Mouse (Mus musculus) heart, adult 8-10 months (tissue): ENCODE measurements at regions not wholly inside any gene's neighbourhood (a gene's known extent, or its start where the extent isn't known, plus 50 kb on each side); places are given as distances from the start of the nearest gene placed in this dataset.
"Not testable (repeated sequence)": the region's sequence is repeated elsewhere in the genome, so short reads cannot be mapped to it uniquely, and the experiment has no call there.

Source experiments
- DNase-seq: peaks from one replicate; pipeline ENCODE4 v3.0.0; 2022; ENCODE audit warnings: low spot score

DNA sequence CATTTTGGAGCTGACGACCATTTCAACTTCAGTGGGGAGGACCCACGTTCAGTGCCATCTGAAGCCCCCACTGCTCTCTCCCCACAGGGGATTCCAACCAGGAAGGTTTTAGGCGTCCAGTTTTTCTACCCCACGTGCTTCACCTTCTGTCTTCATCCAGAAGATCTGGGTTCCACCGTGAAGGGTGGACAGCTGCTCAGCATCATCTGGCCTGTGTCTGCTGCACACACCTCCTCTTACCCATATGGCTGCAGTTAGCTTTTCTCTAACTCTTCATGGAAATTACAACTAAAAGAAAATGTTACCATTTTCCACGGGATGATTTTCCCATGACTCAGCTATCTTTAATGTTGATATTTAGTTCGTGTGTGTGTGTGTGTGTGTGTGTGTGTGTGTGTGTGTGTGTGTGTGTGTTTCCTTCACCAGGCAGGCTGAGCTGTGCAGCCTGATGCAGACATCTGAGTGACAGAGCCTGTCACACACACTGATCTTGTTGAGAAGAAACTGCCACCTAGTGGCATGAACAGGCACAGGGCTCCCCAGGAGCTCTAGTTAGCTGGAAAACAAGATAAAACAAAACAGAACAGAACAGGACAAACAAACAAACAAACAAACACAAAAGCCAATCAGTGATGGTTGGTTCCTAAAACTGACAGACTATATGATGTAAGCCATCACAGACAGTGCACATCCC is 107.5 kb upstream of the Rasgrp1 start:
- DNase-seq: no peak

DNA sequence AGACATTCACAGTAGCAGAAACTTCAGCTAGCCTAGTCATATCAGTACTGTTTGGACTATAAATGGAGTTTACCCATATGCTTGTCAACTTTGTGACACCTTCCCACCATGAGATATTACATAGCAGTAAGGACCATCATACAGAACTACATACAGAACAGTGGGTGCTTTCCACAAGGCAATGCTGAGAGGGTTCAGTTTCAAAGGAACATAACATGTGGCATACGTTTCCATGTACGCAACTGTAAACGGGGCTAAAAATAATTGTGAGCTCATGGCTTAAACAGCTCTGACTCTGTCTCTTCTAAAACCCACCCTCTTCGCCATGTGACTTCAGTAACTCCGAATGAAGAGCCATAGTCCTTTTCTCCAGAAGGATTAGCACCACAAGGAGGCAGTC is 109.0 kb upstream of the Rasgrp1 start:
- no peak for DNase-seq

DNA sequence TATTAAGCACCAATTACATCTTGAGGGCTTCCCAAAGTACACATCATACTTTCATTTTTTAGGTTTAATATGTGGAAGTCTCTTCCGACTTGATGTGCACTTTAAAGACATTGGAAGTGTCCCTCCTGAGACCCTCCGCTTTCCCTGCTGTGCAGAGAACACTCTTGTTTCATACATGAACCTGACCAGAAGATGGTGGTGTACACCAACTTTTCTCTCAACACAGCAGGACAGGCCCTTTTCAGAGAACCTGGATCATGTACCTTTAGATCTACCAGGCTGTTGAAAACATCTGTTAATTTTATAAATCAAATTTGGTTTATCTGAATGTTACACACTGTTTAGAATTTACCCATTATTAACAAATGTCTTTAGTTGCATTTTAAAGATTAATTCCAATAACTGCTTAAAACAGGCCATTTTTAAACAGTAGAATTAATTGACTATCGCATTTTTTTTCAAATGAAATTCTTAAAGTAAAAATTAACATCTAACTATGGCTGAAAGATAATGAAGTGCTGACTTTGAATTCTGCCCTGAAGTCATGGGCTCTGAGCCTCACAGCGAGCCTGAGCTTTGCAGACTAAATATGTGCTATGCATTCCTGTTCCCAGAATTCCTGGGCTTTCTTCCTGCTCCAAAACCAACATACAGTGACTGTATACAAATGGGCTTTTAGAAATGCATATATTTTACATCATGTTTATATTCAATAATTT is 112.4 kb upstream of the Rasgrp1 start:
- DNase-seq: no peak

DNA sequence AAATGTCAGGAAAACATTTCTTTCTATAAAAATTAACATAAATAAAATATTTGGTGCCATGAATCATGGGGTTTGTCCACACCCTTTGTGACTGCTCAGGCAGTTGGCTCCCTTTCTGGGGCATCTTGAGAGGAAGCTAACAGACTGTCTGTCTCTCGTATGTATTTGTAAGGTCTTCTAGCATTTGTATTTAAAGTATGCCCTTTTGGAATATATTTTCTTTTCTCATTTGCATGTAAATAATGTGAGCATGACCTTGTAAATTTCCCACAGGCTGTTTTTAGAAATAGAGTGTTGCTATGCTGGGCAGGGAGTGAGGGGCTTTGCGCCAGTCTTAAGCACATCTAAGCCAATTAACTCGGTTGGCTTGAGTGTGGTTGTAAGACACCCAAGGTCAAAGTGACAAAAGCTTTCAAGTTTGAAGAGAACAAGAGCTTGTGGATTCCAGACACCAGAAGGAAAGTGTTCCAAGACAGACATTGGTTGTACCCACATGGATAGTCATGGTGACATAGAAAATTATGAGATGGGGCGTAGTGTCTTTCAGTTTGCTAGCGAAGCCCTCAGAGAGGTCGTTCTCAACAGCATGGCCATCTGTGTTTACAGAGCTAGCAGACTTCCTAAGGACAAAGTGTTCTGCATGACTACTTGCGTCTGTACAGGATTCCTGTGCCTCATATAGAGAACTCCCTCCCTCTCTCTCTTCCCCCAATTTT is 113.1 kb upstream of the Rasgrp1 start:
- no peak for DNase-seq

DNA sequence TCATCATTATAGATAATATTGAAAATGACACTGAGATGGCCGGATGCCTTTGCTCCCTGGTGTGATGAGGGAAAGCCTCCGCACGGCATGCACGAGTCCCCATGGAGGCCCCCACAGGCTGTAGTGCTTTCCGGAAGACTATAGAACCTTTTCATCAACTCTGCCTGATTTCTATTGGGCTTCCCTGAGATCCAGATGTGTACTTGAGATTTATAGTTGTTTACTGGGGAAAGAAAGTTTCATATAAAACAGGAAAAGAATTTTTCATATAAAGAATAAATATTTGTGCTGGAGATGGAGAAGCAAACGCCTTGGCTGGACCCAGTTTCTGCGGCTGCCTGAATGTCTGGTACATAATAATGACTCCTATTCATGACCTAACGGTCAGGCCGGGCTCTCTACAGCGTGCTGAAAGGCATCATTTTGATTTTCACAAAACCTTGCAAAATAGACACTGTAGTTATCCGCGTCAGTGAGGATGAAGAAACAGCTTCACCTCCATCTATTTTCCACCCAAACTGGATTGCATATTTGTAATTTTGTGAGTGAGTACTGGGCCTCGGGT is 113.7 kb upstream of the Rasgrp1 start:
- no peak for DNase-seq

DNA sequence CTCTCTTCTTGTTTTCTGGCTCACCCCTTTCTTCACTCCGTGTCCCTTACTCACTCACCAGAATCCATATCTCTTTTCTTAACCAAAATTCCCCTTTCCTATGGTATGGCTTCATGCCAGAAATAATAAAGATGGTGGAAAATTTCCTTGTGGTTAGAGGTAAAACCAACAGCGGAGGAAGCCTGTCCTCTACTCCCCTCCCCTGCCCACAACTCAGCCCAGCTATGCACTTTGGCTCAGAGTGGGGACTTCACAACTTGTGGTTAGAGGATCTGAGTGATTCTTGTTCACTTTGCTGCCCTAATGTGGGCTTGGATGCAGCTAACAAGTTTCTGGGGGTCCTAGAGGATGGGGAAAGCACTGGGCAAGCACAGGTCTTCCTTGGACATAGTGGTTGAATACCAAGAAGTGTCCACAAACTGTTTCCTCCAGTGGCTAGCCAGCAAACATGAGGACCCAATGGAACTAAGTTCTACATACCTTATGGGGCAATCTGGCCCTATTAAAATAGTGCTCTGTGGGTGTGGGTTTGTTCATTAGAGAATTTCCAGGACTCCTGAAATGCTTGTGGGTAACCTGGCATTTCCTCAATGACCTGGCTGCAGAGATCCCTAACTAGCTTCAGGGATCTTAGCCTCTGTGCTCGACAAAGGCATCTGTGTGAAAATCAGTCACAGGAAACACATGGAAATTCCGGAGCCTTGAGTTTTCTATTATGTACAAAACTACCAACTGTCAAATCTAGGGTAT is 118.9 kb upstream of the Rasgrp1 start:
- no peak for DNase-seq

DNA sequence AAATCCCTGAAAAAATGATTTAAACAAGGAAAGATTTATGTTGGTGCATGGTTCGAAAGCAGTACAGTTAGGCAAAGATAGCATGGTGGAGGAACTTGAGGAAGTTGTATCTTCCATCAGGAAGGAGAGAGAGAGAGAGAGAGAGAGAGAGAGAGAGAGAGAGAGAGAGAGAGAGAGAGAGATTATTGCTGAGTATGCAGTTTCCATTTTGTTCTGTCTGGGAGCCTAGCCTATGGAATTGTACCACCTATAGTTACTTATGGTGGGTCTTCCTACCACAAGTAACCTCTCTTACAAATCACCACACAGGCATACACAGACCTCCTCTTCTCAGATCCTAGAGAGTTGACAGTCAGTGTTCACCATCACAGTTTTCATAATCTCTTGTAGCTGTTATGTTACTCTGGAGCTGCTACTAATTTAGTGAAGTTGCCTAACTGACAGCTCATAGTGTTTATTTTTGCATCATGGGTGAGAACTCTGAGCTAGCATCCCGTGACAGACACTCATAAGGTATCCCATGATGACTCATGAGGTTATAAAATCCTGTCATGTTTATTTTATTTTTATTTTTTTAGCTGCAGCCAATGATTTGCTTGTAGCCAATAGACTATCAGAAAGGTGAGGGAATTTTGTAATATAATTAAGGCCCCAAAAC is 132.2 kb upstream of the Rasgrp1 start:
- DNase-seq: no peak

DNA sequence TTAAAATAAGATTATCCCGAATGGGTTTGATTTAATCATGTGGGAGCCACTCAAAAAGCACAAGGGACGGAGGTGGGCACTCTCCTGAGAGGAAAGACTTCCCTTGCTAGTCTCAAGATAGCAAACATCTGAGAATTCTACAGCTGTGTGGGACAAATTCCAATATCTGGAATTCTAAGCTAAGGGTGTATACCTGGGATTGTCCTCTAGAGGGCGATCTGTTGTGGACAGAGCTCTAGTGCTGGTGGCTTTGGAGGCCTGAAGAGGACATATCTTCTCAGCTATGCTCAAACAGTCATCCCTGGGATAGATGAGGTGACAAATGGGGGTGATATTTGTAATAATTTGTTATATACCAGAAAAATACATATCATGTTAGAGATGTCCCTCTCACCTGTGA is 132.8 kb upstream of the Rasgrp1 start:
- DNase-seq: no peak

DNA sequence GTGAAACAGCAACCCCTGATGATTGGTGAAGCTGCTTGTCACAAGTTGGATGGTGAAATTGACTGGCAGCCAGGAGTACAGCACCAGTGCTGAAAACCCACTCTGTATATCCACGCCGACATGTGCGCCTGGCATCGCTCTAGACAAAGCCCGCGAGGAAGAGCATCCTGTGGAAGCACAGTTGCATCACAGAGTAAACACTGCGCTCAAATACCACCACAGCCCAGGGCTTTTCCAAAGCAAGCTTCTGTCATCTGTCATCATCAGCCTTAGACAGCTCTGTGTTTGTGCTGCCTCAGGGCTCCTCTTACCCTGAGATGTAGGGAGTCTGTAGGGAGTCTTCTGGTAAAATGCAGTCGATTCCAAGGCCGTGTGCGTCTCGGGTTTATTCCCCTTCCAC is 134.7 kb upstream of the Rasgrp1 start:
- not testable (repeated sequence) for DNase-seq

DNA sequence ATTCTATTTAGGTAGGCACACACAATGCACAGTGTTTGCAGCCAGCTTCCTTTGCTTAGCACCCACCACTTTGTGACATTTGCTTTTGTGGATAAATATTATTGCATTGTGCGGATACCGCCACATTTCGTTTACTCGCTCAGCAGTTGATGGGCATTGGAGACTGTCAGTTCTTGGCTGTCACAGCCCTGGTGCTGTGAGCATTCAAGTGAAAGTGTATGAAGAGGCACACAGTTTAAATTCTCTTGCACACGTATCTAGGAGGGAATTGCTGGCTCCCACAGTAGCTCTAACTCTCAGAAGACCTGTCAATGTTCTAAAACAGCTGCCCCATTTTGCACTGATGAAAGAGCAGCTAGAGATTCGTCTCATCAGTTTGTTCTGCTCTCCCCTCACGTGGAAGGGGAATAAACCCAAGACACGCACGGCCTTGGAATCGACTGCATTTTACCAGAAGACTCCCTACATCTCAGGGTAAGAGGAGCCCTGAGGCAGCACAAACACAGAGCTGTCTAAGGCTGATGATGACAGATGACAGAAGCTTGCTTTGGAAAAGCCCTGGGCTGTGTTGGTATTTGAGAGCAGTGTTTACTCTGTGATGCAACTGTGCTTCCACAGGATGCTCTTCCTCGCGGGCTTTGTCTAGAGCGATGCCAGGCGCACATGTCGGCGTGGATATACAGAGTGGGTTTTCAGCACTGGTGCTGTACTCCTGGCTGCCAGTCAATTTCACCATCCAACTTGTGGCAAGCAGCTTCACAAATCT is 136.6 kb upstream of the Rasgrp1 start:
- not testable (repeated sequence) for DNase-seq

DNA sequence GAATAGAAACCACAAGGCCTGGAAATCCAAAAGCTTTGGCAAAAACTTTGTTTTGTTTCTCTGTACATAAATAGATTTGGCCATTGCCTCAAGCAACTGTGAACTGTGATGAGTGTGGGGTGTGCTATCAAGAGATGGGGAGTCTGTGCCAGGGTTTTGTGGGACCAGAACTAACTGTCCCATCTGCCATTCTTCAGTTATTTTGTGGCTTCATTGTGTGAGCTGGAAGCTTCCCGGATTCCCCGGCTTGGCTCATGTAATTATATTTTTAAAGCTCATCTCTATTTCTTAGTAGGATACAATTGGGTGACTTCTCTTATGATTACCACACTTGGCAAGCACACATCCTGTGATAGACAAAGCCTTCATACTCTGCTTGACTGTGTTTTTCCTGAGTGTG is 143.6 kb upstream of the Rasgrp1 start:
- DNase-seq: no peak

DNA sequence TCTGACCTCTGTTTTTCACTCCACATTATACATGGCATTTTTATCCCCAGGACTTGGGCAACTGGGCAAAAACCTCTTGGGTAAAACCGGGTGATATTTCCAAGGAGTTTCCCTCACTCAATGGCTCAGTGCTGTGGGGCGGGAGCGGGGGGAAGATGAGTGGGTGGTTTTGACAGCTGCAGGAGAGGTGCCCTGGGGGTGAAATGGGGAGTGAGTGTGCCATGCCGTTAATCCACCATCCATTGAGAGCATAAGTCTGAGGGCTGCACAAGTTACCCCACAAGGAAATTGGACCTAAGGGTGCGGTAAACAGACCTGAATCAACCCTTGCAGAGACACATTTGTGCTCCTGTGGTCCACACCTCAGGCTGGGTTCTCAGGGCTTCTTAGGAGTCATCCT is 155.8 kb upstream of the Rasgrp1 start:
- no peak for DNase-seq

DNA sequence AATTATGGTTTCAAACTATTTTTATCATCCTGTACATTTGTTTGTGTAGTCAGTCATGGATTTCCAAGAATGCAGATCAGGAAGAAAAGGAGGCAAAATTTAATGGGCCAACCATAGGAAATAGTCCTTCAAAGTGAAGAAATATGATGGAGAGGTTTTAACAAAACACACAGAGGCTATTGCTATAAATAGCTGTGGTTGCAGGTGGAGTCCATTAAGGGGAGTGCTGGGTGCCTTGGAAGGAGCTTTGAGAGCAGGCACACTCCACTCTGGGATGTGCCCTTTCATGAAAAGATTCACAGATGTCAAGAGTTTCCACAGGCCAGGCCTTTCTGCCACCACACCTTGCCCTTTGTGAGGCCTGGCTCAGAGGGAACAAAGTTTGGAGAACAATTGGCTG is 159.8 kb upstream of the Rasgrp1 start:
- DNase-seq: no peak

DNA sequence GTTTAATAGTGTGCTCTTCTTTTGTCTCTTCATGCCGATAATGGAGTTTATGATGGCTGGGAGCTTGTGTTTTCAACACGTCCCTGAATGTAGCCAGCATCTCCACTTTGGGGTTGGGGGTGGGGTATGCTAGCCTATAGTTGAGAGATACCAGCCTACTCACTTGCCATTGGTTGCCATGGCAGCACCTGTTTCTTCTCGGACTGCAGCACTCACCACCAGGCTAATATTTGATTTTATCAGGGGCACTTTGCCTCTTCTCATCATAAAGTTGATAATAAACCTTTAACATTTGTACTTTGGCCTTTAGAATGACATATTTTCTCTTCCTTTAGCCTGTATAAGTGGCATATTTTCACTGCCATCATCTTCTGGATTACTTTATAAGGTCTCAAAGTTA is 168.9 kb upstream of the Rasgrp1 start:
- DNase-seq: no peak

DNA sequence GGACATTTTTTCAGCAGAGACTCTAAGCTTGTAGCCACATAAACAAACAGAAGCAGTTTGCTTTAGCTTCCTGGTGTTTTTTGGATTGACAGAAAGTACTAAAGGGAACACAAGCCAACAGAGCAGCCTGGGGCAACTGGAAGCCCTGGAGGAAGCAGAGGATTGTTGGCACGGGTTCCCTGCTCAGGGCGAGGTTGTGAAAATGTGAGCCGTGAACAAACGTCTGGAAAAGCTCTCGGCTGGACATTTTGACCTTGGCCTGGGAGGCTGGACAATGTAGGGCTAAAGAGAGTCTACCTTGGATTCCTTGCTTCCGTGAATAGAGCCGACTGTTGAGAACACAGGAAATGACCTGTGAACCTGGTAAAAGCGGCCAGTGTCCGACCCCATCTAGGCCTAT is 169.8 kb upstream of the Rasgrp1 start:
- no peak for DNase-seq

DNA sequence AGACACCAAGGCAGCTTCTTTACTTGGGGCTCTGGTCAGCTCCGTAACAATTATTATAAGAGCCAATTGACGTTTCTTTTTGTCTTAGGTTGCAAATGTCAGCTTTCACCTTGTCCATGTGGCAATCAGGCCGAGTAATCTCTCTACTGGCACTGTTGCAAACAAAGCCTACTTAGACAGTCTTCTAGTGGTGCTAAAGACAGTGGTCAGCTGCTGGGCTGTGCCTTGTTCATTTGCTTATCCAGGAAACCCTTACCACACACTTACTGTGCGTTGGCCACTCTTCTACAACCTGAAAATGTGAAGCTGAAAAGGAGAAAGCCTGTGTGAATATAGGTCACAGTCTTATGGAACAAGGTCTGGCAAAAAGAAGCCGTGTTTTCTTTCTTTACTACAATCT is 181.6 kb upstream of the Rasgrp1 start:
- no peak for DNase-seq

DNA sequence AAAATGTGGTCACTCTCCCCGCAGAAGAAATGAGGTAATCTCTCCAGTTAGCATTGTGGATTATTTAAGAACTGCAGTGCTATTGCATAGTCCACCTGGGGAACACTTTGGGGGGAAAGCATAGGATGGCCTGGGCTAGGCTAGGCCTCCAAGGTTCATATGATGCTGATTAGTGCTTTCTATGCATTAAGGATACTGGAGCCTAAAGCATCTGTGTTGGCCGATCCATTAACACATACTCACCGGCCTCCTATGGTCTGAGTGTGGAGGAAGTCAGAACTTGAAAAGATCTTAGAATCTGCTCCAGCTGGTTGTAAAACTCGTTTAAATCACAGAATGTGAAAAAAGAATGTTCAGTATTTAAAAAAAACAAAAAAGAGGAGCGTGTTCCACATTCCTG is 196.1 kb upstream of the Rasgrp1 start:
- DNase-seq: no peak

DNA sequence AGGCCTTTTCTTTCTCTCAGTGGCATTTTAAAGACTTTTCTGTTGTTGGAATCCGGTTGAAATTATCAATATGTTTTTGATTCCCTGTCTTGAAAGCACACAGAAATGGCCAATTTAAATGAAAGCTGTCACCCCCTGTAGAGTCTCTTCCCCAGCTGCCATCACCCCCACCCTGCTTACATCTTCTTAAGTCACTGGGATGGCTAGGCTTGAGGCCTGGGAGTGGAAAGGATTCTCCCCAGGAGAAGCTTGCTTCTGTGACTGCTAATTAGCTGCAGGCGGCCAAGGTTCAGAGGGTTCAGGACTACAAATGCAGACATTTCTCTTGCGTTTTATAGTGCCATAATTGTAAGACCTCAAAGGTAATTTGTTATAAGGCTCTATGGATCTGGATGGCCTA is 196.5 kb upstream of the Rasgrp1 start:
- no peak for DNase-seq

DNA sequence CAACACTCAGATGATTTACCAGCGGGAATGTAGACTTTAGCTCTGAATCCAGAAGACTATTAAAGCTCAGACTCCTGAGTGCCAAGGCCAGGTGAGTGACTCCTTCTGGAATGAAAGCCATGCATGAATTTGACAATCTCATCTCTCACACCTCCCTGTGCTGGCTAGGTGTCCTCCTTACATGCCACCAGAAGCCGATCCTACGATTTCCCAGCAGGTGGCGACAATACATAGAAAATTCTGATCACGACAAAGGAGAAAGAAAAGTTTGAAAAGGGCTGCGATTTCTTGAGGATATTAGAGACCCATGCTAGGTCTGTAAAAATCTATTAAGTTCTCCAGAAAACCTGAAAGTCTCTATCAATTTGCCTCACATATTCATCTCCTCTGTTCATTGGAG is 198.7 kb upstream of the Rasgrp1 start:
- DNase-seq: peak; percentile 59

DNA sequence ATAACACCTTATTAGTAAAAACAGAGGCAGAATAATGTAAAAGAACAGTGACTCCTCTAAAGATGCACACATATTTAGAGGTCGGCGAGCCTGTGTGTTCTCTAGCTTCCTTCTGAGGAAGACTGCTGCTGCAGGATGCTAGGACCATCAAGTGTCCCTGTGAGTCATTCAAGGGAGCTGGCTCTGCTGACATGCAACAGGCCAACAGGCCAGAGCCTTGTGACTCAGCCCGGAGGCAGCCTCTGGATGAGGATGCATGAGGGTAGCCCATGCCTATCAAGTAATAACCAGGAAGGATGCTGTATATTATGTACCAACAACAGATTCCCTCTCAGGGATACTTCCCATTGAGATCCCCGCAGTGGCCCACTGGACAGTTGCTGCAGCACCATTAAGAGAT is 199.5 kb upstream of the Rasgrp1 start:
- no peak for DNase-seq
